Mouse (Mus musculus) layer of hippocampus, adult 11-12 months (tissue): ENCODE results near the gene Nol4l.

Experiments used
- DNase-seq: peaks from one replicate; pipeline ENCODE4 v3.0.0; 2022; ENCODE audit warnings: low spot score

Nol4l gene

DNA sequence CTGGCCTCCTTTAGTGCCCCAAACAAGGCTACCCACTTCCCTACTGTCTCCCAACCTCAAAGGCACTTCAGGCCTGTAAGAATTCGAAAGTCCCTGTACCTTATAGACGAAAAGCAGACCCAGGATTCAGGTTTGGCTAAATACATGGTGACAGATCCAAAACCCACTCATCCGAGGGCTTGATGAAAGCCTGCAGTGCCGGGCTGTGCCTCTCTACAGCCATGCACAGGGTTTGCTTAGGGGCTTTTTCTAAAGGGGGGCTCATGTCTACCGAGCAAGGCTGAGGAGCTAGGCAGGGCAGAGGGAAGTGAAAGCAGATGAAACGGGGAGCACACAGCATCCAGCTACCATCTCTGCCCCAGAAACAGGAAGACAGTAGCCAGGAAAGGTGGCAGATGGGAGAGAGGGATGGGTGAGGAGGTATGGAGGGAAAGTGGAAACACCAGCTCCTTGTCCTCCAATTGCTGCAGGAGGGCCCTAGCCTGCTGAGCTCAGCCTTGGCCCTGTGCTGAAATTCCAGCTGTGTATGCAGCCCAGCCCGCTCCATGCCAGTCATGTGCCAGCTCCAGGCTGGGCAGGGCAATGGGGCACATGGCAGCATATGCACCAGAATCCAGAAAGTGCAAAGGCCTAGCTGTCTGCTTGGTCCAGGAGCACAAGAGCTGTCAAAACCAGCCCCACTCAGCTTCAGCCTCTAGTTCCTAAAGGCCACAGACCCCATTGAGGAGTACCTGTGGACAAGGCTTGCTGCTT, 48.5 kb downstream of the Nol4l start:
- no peak for DNase-seq

DNA sequence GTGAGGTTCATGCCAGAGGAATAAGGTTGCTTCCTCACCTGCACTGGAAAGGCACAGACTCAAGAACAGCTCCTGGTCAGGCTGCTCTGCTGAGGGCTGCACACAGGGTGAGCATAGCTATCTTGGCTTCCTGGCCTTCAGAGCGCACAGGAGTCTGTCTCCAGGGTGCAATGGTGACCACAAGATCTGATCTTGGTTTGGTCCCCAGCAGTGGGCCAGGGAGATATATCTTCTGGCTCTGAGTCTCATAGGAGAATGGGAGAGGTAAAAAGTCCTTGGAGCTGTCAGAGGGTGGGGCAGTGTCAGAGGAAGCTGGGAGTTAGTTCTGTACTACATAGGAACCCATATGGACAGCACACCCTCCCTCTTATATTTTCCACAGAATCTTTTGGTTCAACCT, 50.3 kb downstream of the Nol4l start:
- DNase-seq, result no peak

DNA sequence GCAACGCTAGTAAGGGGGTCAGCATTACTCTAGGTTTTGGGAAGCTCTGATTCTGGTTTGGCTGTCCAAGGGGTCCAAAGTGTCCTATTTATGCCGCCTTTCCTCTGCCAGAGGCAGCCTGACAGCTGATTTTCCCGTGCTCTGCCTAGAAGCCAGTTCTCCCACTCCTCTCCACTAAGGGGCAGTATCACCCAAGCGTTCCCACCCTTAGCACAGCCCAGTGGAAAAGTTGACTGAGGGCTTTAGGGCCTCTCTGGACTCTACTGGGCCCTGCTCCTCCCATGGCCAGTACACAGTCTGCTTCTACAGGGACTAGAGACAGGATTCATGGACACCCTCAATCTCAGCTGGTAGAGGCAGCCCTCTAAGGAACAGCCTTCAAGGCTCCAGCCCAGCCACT, 51.2 kb downstream of the Nol4l start:
- DNase-seq, result peak; percentile 79

DNA sequence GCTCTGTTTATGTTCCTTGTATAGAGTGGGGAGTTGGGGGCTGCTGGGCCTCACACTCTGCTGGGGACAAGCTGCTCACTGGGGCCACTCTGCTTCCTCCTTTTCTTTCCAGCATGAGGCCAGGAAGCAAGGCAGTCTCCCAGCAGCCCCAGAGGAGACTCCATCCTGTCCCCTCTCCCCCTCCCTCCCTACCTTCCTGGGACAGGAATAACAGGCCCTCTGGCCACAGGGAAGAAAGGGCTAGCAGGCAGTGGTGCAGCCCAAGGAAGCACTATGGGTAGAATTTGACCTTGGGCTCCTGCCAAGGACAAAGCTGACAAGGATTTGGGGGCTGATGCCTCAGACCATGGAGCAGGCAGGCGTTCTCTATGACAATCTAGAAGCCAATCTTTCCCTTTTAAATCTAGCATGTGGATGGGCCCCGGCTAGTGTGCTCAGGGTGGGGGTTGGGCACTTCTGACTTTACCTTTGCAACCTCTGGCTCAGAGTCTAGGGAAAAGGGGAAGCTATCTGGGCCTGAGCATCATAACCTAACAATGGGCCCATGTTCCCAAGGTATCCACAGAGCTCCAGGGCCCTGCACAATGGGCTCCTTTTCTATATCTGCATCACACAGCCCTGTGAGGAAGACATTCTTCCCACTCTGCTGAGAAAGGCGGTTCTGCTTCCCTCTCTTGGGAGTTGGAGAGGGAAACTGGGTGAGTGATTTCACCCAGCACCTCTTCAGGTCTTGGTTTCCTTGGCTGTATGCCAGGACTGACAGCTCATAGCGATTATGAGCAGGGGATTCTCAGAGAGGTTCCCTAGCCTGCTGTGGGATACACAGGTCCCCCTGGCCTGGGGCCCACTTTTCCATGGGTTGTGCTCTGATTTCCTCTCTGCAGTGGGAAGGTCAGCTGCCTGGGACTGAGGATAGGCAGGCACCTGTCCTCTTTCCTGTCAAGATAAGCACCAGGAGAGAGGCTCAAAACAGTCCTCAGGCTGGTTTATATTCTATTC, 54.4 kb downstream of the Nol4l start:
- no peak for DNase-seq

DNA sequence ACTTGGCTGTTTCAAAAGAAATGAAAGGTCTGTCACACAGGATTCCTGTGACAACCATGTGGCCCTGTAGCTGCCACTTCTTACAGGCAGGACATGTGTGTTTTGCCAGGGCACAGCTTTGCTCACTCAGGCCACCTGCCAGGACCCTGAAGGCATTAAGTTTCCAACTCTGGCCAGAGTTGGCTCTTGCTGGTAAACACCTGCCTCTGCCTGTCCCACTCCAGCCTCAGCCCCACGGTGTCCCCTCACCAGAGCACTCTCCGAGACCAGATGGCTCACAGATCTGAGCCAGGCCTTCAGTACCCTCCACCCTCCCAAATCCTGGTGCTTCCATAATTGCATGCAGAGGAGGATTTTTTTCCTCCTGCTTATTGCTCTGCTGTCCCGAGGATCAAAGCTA, 58.8 kb downstream of the Nol4l start:
- no peak for DNase-seq

DNA sequence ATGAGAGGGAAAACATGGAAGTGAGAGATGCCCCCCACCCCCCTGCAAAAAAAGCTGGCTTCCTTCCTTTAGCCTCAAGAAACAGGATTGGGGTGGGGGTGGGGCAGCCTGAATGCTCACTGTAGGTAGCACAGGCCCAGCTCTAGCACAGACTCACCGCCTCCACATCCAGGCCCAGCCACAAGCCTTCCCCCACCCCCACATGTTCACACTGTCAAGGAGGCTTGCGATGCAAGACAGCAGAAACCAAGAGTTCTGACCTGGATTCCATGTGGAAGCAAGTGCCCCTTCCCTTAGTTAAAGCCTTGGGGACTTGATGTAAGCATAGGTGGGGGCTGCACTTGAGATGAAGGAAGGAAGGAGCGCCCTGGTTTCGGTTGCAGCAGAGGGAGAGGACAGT, 60.0 kb downstream of the Nol4l start:
- DNase-seq, result no peak

DNA sequence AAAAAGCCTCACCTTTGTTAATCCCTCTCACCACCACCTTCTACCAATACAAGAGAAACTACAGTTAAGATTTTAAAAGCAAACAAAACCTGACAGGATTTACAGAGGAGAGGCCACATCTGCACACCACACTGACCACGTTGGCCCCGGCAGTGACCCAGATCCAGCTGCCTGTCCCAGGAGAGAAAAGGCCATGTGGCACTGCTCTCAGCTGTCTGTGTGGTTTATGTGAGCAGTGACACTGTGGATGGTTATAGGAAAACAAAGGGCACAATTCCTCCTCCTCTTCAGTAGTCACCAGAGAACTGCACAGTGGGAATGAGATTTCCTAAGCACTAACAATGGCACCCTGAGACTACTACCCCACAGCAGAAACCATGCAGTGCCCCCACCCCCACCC, 60.5 kb downstream of the Nol4l start:
- DNase-seq, result no peak

DNA sequence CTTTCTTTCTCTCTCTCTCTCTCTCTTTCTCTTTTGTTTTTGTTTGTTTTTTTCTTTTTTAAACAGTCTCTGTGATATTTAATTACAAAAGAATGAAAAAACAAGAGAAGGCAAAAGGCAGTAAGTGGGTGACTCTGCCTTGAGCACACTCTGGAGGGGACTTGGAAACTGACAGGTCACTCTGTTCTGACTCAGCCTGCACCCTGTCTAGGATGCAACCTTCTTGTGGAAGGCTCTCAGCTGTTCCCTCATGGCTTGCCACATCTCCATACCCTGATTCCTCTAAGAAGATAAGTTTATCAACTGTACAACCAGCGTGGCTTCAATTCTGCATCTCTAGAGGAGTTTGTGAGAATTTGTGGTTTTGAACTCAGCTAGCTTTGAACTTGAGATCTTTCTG, 62.4 kb downstream of the Nol4l start:
- DNase-seq, result no peak

DNA sequence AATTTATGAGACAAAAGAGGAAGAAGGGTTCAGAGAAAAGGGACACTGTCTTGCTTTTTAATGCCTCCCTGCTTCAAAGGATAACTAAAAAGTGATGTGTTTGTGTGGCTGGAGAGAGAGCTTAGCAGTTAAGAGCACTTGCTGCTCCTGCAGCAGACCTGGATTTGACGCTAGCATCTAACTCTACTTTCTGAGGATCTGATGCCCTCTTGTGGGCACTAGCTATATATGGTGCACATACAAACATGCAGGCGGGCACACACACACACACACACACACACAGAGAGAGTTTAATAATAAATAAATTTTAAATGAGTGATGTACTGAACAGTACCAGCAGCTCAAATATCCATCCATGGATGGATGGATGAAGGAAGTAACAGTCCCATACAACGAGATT, 66.5 kb downstream of the Nol4l start:
- no peak for DNase-seq

DNA sequence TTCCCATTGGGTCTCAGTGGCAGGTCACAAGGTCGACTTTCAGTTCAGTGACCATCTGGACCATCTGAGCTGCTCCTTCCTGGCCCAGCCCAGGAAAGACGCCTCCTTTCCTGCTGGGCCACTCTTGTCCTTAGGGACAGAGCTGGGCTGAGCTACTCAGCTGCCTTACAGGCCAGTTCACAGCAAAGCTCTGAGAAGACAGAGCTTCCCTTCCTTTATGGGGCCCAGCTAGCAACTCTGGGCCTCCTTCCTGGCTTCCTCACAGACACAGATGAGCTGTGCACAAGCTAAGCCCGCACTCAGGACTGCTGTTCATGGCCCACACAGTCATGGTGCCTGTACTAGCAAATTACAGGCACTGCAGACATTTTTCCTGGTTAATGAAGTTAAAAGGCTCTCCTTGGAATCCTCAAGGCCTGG, 71.7 kb downstream of the Nol4l start:
- no peak for DNase-seq

DNA sequence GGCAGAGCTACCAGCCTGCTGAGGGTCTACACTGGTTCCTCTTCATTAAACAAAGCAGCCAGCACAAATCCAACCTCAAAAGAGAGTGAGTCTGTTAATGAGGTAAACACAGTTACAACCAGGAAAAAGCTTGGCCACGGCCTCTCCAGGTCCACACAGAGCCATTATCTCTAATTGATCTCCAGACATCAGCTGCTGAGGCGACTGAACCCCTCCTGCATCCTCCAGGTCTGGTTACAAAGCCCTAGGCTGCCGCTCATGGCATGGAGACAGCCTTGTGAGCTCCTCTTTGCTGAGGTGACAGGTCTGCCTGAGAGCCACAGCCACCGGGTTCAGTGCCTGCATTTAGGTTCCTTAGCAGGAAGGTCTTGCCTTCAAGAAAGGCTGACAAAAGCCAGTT, 72.3 kb downstream of the Nol4l start:
- DNase-seq, result no peak

DNA sequence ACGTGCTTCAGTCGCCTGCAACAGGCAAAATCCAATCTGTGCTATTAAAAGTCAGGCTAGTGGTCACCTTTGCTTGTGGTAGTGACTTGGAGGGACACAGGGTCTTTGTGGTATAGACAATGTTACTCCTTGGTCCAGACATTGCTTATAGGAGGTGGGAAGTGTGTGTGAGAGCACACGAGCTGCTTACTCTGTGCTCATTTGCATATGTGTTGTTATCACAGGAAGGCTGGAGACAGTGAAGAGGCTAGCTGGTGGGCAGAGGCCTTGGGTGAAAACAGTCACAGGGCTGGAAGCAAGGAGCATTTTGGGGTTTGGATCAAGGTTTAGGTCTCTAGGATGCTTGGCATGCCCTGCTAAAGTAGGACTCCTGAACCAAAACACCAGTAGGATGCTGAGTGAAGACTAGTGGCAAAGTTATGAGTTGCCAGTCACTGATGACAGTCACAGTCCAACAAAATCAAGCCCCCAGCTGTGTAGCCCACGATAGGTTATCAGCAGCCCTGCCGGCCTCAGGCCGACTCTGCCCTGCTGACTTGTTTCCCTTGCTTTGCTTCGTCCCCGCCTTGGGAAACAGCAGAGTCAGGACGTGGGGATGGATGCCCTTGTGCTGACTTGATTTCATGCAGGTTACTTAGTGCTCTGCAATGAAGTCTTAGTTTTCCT, 74.8 kb downstream of the Nol4l start:
- no peak for DNase-seq

DNA sequence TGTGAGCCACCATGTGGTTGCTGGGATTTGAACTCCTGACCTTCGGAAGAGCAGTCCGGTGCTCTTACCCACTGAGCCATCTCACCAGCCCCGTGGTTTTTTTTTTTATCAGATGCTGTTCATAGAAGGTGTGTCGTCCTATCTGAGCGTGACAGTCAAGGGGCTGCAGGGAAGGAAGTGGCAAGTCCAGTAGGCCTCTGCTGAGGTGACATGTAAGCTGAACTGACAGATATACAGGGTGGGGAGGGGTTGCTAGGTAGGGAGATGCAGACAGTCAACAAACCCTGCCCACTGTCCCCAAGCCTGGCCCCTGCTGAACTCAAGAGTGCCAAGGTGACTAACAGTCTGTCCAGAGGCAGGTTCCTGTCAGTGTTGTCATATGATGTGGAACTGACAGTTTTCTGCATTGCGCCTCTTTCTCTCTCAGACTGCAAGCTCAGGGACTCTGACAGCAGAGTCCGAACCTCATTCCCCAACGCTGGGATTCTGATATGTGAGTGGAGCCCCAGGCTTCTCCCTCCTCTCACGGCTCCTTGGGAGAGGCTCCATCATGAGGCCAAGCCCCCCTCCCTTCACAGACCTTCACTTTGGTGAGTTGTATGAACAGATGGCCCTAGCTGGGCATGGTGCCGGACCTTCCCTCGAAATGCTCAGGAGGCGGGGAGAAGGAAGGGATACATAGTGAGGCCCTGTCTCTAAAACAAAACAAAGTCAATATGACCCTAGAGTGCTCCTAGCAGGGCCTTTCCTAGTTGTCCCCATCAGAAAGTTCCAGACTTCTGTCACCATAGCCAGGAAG, 75.6 kb downstream of the Nol4l start:
- DNase-seq, result no peak

DNA sequence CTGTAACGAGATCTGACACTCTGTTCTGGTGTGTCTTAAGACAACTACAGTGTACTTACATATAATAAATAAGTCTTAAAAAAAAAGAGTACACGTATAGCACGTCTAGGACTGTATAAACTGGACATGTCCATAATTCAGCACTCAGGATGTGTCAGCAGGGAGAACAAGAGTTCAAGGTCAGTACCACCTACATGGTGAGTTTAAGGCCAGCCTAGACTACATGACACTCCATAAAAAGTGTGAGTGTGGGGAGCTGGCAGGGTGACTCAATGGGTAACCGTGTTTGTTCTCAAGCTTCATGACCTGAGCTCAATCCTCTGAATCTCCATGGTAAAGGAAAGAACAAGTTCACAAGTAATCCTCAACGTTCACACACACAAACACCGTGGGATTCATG, 81.3 kb downstream of the Nol4l start:
- no peak for DNase-seq

DNA sequence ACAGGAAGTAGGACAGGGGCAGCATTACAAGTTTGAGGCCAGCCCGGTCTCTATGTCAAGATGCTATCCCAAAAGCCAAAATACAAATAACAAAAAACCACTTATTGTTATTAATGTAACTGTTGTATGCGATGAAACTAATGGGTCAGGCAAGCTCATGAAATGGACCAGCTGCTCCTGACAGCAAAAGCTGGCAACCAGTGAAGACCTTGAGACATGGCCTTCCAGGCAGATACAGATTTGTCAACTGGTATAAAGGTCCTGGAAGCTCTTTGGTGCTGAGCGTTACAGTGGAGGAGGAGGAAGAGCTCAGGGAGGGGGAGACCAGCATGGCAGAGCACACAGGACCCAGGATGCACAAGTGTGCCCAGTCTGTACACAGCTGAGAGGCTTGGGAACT, 82.1 kb downstream of the Nol4l start:
- no peak for DNase-seq

DNA sequence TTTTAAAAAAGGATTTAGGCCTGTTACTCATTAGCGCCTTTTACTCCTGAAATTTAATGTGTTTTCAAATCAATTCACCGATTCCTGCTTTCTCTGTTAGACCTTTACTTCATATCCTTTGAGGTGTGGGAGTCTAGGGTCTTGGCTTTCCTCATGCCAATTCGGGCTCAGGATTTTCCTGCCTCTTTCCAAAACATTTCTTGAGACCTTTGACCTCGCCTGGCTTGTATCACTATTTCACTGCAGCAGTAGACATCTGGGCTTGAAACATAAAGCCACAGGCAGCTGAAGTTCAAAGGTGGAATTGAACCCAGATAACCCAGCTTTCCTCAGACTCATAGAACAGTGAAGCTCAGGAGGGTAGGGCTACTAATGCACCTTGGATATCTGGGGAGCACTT, 83.3 kb downstream of the Nol4l start:
- no peak for DNase-seq

DNA sequence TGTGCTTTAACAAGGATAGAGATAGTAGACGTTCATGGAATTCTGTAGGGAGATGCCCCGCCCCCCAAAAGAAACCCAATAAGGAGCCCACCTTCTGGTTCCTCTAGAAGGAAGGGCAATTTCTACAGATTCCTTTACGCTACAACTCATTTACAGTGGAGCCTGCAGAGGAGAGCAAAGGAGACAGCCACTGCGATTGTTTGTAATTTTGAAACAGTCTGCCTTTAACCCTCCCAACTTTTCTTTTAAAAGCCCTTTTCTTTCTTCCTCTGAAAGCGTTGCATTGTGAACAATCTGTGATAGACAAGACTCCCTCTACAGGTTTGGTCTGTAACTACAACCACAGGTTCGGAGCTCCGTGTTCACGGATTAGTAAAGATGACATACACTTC, 83.8 kb downstream of the Nol4l start:
- DNase-seq, result peak; percentile 80

DNA sequence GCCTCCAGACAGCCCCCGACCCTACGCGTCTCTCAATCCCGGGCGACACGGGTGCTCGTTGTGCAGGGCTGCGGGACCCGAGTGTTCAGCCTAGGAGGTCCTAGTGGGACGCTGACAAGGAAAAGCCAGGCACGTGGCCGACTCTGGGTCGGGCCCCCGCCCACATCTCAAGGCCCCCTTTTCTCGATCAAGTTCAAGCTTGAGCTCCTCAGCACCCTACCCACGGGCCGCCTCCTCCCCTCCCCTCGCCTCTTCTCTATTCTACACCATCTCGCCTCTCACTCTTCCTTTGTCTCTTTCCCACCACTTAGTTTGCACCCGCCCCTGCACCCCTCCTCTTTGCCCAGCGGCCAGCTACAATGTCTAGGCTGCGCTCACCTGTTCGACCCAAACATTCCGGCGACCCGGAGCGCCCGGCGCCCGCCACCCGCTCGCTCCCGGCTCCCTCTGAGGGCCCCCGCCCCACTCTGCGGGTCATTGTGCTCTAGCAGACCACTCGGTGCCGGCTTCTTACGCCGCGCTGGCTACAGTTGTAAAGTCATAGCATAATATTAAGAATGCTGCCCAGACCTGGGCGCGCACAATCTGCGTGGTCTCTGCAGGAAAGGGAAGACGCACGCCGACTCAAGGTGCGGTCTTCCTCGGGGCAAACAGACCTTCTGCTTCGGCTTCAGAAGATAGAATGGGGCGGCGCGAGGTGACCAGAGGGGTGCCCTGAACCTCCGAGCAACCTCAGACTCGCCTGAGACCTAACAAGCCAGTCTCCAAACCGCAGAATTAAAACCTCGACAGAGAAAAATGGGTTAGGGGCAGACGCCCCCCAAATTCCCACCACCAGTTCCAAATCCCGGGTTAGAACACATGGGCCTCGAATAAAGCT, 84.4 kb downstream of the Nol4l start:
- DNase-seq, result no peak

DNA sequence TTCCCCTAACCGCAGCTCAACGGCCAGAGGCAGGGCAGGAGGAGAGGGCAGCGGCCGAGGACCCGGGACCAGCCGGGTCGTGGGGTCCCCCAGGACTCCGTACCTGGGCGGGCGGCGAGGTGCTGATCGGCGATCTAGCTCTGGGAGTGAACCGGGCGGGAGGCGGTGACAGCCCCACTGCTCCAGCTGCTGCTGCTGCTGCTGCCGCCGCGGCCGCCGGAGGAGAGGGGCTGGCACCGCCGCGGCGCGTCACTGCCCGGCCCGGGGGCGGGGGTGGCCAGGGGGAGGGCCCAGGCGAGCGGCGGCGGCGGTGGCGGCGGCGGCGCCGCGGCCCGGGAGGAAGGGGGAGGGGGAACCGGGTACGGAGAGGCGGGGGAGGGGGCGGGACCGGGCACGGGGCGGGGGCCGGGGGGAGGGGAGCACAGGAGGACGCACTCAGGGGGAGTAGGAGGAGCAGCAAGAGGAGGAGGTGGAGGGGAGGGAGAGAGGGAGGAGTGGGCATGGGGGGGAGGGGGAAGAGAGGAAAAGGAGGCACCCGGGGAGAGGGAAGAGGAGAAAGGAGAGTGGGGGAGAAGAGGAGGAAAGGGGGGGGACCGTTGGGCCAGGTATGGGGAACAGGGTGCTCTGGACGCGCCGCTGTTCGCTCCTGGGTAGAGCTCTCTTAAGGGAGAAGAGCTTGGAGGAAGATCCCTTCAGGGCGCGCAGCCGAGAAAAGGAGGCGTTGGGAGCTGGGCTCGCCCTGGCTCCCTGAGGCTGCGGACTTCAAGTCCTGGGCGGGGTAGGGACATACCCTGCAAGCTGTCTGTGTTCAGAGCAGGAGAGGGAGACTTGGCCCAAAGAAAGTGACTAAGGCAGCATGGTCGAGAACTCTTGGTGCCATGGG, 85.3 kb downstream of the Nol4l start:
- DNase-seq, result peak; percentile 58
